Mouse (Mus musculus) retina, adult 2 months (tissue): ENCODE measurements around the gene Ccm2.

Source experiments
- DNase-seq: peaks from one replicate; pipeline ENCODE4 v3.0.0-alpha.2; 2012; ENCODE audit warnings: low read depth, low spot score

Gene Ccm2

DNA sequence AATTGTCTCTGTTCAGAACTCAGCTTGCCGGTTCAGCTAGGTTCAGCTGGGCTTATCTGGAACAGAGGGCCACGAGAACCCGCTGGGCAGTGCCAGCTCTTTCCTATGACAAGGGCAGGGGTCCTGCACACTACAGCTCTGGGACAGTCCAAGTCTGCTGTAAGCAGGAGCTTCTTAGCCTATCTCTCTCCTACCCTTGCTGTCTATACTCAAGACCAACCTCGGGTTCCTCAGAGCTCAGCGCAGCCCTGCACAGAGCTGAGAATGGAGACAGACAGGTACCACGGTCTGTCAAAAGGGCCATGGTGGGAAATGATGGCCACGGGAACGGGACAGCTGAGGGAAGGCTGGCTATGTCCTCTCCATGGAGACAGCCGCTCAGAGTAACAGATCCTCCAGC is 56.5 kb downstream of the Ccm2 start:
- no peak for DNase-seq

DNA sequence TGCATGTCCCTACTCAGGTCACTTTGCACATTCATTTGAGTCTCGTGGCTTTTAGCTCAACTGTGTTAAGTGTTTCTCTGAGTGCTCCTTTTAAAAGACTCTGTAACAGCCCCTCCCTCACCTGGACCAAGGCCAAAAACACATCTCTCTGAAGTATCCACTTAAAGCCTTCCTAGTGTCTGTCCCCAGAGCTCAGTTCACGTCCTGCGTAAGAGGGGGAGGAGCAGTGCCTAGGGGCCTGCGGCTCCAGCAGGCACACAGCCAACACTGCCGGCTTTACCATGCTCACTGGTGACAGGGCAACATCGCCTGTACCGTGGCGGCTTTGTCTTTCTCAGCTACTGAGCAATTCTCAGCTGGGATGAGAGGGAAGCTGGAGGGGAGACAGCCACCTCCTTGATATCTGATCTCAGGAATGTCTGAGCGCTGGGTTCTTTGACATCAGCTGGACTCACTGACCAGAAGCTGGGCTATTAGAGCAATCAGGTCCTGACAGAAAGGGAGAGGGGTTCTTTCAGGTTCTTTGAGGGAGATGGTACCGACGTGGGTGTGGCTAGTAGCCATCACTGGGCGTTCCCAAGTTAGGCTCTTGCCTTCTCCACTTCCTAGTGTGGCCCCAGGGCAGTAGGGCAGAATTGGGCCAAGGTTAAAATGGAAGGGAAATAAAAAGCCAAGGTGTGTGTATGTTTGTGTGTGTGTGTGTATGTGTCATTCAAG is 57.4 kb downstream of the Ccm2 start:
- DNase-seq, result peak; percentile 25

DNA sequence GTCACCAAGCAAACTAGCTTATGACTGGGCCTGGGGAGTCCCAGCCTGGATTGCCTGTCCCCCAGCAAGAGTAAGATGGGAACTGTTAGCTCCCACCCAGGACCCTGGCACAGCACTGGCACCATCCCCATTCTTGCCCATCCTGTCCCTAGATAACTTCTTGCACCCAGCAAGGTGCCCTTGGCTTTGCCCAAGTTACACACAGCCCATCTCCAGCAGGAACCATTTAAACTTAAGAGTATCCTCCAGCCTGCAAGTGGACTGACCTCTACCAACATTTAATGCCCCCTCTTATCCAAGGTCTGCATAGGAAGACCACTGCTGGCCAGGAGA is 57.9 kb downstream of the Ccm2 start:
- DNase-seq, result no peak

DNA sequence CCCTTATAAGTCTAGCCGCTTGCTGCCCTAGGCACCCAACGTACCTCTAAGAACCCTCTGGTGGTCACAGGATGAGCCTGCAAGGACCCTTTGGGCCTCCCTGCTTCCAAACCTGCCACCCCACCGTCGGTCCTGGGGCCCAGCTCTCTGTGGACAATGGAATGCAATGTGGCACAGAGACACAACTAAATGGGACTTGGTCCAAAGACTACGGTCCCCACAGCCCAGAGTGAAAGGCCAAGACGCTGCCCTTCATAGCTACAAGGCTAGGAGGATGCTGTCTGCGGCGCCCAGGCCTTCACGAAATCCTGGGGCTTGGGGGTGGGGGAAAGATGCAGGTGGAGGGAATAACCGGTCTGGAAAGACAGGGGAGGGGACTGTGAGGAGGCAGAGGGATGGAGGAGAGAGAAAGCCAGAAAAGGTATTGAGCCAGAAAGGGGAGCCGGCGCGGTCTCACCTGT is 58.4 kb downstream of the Ccm2 start:
- DNase-seq, result no peak

DNA sequence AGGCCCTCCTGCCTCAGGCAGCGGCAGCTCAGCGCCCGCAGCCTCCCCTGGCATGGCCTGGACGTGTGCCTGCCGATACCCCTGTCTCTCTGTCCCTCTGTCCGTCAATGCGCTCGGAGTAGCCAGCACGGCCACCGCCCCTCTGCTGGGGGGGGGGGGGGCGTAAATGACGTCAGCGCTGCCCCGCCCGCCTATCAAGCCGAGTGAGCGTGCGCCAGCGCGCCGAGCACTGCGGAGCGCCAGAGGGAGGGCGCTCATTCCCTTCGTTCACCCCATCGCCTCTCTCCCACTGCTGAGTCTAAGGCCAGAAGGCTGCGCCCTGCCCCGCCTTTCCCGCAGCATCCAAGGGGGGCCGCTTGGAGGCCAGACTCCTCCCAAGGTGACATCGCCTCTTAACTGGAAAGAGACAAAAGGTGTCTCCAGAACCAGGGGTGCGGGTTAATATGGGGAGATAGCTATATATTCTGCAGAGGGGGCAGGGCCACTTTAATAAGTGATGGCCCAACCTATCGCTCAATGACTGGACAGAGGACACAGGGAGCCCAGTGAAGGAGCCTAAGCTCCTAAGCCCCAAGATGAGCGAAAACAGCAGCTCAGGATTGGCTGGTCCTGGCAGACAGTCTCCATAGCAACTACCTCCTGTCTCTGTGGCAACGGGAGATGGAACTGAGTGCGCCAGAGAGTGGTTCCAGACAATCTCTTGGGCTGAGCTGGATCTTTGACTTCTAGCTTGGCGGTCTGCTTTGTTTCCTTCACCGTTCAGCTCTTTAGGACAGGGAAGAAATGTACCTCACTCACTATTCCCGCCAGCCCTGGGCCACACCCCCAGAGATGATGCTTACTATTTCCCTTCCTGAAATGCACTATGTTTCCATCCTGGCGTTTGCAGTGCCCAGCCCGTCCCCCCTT is 59.1 kb downstream of the Ccm2 start, which contains the start of gene Nacad:
Gene Nacad (minus strand): TSS at position 563 of the 909 bp plus-strand sequence.
- peak; percentile 69 for DNase-seq

DNA sequence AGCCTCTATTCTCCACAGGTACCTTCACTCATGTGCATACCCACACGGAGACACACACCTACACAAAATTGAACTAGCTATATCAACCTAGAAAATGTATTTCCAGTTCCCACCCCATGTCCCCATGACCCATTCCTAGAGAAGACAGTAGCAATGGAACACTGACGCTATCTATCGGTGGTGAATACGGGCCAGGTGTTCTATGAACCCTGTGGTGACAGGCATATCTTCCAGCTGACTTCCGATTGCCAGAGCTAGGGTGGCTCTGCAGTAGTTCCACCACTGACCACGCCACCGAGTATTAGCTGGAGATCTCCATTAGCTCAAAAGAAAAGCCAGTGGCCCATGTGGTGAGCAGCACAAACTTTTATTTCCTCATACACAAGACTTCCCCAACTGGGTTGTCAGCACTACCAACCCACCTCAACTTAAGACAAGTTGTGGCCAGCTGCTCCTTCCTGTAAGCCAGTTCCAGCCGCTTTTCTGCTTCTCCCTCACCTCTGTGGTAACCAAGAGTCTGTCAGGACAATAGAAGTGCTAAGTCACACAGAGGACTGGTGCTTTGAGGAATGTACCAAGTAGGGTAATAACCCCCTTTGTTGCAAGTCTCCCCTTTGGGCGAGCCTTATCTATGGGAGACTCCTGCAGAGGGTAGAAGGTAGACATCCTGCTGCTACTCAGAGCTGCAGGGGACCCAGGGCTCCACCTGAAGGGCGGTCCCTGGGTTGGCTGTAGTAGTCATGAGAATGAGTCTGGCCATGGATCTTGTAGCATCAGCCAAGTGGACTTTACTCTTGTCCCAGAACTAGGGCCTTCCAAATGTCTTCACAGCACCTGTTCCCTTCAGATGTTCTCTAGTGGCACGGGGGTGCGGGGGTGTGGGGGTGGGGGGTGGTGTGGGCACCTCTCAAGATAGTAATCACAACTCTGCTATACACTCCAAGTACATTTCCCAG is 68.8 kb downstream of the Ccm2 start:
- no peak for DNase-seq

DNA sequence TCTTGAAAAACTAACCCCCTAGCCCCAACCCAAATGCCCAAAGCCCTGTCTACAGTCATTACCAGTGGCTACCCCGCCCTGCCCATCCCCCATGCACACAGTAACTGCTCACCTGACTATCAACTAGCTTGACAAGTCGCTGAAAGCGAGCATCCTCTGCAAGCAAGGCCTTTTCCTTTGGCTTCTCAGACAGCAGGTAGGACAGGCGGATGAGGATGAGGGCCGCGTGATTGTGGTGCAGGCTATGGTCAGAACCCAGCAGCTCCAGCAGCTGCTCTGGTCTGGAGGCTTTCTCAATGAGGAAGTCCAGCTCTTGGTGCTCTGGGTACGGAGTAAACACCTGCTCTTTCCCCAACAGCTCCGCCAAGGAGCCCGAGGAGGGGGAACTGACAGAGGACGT is 77.0 kb downstream of the Ccm2 start:
- DNase-seq, result no peak

DNA sequence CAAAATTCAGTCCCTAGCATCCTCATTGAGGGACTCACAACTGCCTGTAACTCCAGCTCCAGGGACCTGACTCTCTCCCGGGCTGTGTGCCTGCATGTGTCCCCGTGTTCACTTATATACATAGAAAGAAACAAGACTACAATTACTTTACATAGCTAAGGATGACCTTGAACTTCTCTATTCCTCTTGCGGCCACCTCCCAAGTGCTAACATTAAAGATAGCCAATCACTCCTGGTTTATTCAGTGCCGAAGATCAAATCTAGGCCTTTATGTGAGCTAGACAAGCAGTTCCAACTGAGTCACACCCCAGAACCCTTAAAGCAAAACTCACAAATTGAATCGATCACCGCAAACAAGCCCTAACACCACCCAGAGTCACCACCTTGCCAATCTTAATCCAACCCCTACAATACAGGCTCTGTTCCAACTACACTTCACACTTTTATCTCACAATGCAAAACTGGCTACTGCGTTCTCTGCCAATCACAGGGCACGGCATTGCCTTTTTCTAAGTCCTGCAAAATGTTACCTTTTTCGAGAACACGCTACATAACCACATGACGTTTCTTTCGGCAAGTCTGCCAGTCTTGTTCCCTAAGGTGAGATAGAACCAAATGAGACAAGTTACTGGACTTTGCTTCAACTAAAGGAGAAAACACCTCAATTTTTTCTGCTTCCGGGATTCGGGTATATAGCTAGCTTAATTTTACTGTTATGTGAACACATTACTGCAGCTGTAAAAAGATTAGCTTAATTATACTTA is 78.1 kb downstream of the Ccm2 start:
- DNase-seq, result no peak

DNA sequence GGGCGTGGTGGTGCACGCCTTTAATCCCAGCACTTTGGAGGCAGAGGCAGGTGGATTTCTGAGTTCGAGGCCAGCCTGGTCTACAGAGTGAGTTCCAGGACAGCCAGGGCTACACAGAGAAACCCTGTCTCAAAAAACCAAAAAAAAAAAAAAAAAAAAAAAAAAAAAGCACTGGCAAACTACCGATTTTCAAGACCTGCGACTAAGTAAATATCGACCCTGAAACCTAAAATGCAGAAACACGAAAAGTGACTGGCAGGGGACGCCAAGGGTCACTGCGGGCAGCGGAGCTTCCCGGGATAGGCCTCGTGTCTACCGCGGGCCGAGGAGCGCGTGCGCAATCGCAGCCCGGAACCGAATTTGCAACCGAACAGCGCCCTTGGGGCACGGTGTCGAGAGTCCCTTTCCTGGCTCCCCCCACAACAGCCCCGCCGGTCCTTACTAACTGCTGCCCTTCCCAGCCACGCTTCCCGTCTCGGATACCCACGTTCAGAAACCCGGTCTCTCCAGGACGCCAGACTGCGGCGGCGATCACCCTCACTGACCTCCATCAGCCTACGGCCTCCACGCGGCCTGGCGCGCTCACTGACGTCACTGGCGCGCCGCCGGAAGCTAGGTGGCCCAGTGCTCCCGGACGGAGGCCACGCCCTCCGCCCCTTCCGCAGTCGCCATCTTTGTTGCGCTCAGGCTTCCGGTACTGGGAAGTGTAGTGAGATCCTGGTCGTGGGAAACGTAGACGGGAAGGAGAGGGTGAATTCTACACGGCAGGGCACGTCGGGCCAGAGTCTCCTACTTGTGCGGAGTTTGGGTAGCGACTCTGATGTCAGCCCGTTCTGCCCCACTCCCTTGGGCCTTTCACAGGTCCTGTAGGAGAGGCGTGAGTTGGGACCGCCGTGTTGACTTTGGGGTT is 79.0 kb downstream of the Ccm2 start, which contains the start of gene Tbrg4:
Gene Tbrg4 (minus strand): TSS at position 590 of the 910 bp plus-strand sequence.
- peak; percentile 87 for DNase-seq

DNA sequence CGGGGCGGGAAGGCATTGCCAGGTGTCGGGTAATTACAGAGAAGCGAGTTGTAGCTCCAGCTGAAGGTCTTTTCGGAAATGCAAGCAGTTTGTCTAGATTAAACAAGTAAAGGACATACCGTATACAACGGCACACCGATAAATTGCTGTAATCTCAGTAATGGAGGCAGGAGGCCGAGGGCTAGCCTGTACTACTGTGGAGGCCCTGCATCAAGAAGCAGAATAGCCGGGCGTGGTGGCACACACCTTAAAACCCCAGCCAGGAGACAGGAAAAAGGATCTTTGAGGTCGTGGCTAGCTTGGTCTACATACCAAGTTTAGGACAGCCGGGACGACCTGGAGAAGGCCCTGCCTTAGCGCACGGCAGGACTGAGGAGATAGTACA is 79.7 kb downstream of the Ccm2 start:
- DNase-seq, result no peak

DNA sequence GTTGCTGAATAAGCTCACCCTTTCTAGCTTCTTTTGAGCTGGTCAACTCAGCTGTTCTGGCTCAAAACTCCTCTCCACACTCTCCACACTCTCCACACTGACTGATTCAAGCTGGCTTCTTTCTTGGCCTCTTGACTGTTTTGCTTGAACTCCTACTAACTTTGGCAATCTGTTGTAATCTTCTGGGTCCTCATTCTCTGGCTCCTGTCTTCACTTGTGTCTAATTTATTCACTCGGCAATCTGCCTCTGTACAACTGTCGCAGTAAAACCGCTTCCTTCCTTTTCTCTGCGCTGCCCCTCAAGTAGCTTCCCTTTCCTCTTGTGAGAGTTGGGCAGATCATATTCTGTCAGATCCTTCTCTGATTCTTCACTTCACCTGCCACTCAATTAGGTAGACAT is 81.0 kb downstream of the Ccm2 start:
- DNase-seq, result no peak

DNA sequence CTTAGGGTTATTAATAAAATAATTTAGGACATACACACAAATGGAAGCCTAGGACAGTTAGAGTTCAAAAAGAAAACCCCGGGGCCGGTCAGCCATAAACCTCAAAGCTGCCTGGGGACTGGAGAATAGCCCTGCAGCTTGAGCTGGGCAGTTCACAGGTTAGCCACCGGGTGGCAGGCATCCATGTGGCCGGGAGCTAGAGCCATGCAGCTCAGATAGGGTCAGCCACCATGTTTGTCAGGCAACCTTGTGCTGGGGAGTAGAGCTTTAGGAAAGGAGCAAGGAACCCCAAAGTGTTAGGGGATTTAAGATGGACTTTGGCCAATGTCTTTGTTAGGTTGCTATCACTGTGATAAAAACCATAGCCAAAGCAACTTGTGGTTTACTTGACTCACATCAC is 81.9 kb downstream of the Ccm2 start:
- no peak for DNase-seq

DNA sequence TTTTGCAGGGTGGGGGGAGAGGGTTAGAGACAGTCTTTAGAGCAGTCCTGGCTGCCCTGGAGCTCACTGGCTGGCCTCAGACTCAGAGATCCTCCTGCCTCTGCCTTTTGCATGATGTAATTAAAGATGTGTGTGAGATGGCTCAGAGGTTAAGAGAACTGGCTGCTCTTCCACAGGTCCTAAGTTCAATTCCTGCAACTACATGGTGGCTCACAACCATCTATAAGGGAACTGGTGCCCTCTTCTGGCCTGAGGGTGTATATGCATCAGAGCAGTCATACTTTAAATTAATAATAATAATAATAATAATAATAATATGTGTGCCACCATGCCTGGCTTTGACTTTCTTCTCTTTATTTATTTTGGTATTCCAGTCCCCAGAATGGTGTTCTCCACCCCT is 83.0 kb downstream of the Ccm2 start:
- no peak for DNase-seq

DNA sequence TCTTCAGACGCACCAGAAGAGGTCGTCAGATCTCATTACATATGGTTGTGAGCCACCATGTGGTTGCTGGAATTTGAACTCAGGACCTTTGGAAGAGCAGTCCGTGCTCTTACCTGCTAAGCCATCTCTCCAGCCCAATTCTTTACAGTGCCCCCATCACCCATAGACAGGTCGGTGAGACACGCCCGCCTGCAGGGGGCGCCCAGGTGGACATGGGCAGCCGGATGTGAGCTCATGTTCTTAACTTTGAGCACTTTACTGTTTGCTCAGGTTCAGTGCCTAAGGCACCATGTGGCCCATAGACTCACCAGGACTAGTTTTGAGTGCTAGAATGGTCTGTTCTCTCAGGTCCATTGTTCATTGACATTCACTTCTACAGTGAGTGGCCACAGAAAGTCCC is 89.5 kb downstream of the Ccm2 start:
- DNase-seq, result no peak

DNA sequence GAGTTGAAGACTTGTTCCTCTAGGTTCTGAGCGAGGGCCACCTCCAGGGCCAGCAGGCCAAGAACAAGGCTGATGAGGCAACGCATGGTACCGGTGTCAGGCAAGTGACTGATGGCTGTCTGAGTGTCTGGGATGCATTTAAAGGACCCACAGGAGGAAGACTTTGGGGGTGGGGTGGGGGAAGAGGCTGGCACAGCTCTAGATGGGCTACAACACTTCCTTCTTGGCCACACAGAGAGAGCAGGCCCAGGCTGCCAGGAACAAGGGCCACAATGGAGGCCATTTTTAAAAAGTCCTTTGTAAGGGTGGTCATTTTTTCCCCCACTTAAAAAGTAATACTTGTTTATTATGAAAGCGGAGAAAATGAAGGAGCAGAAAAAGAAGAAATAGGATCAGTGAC is 91.8 kb downstream of the Ccm2 start, which contains the start of gene Wap:
Gene Wap (minus strand): TSS at position 101 of the 400 bp plus-strand sequence.
- DNase-seq, result no peak

DNA sequence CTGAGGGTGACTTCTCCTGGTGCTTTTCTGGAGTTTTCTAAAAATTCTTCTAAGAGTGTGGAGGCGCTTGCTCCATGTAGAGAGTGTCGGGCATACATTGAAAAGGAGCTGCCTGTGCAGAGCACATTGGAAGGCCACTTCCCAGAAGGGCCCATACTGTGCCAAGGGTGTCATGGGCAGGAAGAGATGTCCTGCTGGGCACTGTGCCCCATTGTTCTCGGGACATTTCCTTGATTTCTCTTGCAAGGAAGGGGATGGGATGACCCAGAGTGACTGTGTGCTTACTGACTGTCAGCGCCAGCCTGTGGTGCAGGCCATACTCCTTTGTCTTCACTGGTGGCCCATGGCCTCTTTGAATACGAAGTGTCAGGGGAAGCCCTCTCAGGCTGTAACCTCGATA is 92.4 kb downstream of the Ccm2 start:
- no peak for DNase-seq

DNA sequence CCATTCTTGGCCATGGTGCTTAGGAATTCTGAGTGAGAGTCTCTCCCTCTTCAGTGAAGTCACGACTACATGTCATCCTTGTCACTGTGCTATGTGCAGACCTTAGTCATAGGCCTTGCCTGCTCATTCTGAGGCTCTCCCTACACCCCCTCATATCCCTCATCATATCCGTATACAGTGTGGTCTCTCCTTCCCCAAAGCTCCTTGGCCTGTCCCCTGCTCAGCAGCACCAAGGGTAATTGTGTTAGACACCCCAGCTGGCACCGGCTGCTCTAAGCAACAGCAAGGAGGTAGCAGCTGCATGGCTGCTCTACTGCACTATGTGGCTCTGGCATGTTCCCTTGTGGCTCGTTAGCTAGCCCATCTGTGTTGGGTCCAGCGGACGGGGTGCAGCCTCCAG is 97.9 kb downstream of the Ccm2 start:
- DNase-seq, result no peak
